Mouse (Mus musculus) heart, embryonic 14.5 days (tissue): ENCODE data around the gene Slc31a2. TPM values are rescaled to one million over a fixed set of nuclear protein-coding genes. Genes with fewer than 3 reads are reported as not detected.

Experiments
- ATAC-seq: fragments of 200-750 bp; cut with Nextera tagmentation; 2 replicates; pipeline ENCODE4 v1.8.0; 2017; ENCODE audit warnings: low read depth, moderate TSS enrichment; ENCODE audit not compliant: insufficient number of reproducible peaks, insufficient read depth, low FRiP score
- H3K27ac ChIP-seq, 2 experiments: fragments of 200-500 bp in 1 of 2; fragments of 300-500 bp in 1 of 2; sonication (generic) in 1 of 2; replicated peaks in 1 of 2; 2 replicates each; pipeline ENCODE4 v1.5.1; 2012 to 2014; ENCODE audit warnings: low read depth in 2 of 2, low read length in 2 of 2, control low read depth in 1 of 2, mild to moderate bottlenecking in 1 of 2, mixed read lengths in 1 of 2; ENCODE audit not compliant: control insufficient read depth in 1 of 2, insufficient read depth in 1 of 2
- H3K27me3 ChIP-seq: fragments of 300-500 bp; sonication (generic); 2 replicates; pipeline ENCODE4 v1.6.1; 2014; ENCODE audit warnings: mild to moderate bottlenecking, low read length, control low read depth; ENCODE audit not compliant: control insufficient read depth, insufficient read depth
- H3K36me3 ChIP-seq: fragments of 300-500 bp; sonication (generic); 2 replicates; pipeline ENCODE4 v1.6.1; 2014; ENCODE audit warnings: mild to moderate bottlenecking, control low read depth, low read length, mixed read lengths; ENCODE audit not compliant: control insufficient read depth, insufficient read depth
- H3K4me1 ChIP-seq, 2 experiments: fragments of 200-500 bp in 1 of 2; fragments of 300-500 bp in 1 of 2; sonication (generic) in 1 of 2; 2 replicates each; pipeline ENCODE4 v1.6.1; 2012 to 2014; ENCODE audit warnings: low read length in 2 of 2, control low read depth in 1 of 2, mixed read lengths in 1 of 2; ENCODE audit not compliant: control insufficient read depth in 2 of 2, insufficient read depth in 2 of 2
- H3K4me2 ChIP-seq: fragments of 300-500 bp; sonication (generic); 2 replicates; pipeline ENCODE4 v1.6.1; 2014; ENCODE audit warnings: mild to moderate bottlenecking, low read length
- H3K4me3 ChIP-seq, 2 experiments: fragments of 200-500 bp in 1 of 2; fragments of 300-500 bp in 1 of 2; sonication (generic) in 1 of 2; 2 replicates each; pipeline ENCODE4 v1.5.1; 2012 to 2014; ENCODE audit warnings: low read length in 2 of 2, mild to moderate bottlenecking in 2 of 2, control low read depth in 1 of 2, low read depth in 1 of 2, moderate library complexity in 1 of 2; ENCODE audit not compliant: control insufficient read depth in 1 of 2, insufficient read depth in 1 of 2
- H3K9ac ChIP-seq: fragments of 300-500 bp; sonication (generic); 2 replicates; pipeline ENCODE4 v1.6.1; 2014; ENCODE audit warnings: mild to moderate bottlenecking, low read length
- H3K9me3 ChIP-seq: fragments of 300-500 bp; sonication (generic); 2 replicates; pipeline ENCODE4 v1.6.1; 2016; ENCODE audit warnings: low read length, control low read depth; ENCODE audit not compliant: control insufficient read depth
- WGBS: fragments of 180-500 bp; shearing (Covaris S2); extraction: QIAGEN DNeasy Blood & Tissue Kit; methylation state at CpG from one replicate; pipeline ENCODE4 v1.1.7; 2014; 5-methylcytosine and 5-hydroxymethylcytosine counted together
- polyA plus RNA-seq: library from polyadenylated mRNA; unstranded; fragments of >200 nt; fragmentation: Nextera tagmentation; extraction: Ambion mirVana; gene quantifications from 2 replicates; pipeline ENCODE4 v1.2.1, GENCODE M21; 2014

Slc31a2 gene
- polyA plus RNA-seq, 1 experiment from 2014 or later = 20.7 TPM

DNA sequence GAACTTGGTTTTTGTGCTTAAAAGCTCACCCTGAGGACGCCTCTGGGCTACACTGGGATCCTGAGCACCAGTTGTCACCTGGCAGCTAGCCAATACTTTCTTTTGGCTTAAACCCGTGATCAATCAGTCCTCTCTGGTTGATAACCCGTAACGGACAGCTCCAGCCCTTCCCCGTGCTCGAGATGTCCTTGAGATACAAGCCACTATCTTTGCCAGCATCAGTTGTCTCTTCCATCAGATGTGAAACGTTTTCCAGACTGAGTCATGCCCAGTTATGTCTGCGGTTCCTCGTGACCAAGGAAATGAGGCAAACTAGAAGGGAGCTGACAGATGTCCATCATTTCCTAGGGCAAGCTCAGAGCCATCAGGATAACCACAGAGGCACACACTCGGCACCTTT lies 4.7 kb downstream of the Slc31a2 start:
- Histone ChIP-seq H3K4me3 (no peak overlapping the region), H3K4me1 (peaks cover 0 to 2% of the 10 kb centered on the region in 2 experiments; a peak in 2 of 4 replicates), H3K4me2 (no peak overlapping the region), H3K27me3 (no peaks in the 10 kb centered on the region), H3K27ac (no peak overlapping the region), H3K9me3 (no peaks in the 10 kb centered on the region), H3K36me3 (no peaks in the 10 kb centered on the region), H3K9ac (no peak overlapping the region)
- ATAC-seq = no peak
- WGBS = 65% methylated on average over 10 of the region's 10 CpGs

DNA sequence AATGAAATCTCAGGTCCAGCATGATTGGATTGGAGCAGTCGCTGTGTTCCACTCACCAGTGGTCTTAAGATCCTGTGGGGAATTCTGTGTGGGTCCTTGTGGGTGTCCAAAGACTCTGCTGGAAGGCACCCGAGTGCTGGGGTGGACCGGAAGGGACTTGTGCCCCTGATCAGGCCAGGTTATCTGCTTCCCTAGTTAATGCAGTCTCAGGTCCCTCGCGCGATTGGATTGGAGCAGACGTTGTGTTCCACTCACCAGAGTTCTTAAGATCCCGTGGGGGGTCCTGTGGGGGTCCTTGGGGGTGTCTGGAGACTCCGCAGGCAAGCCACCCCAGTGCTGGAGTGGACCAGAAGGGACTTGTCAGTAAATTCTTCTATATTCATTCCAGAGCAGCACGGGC lies 10.3 kb downstream of the Slc31a2 start:
- no peak overlapping the region for H3K4me2 ChIP-seq
- WGBS = 84% methylated on average over 10 of the region's 10 CpGs
- no peak overlapping the region for H3K9ac ChIP-seq
- H3K4me3 ChIP-seq = no peak overlapping the region
- ATAC-seq = no peak
- H3K27ac ChIP-seq = no peak overlapping the region
- H3K27me3 ChIP-seq = no peaks in the 10 kb centered on the region
- no peaks in the 10 kb centered on the region for H3K36me3 ChIP-seq
- H3K9me3 ChIP-seq = no peaks in the 10 kb centered on the region
- H3K4me1 ChIP-seq = peaks cover 0 to 4% of the 10 kb centered on the region in 2 experiments; a peak in 2 of 4 replicates

- Histone ChIP-seq H3K27me3 (no peaks in the 10 kb centered on the region), H3K36me3 (no peaks in the 10 kb centered on the region), H3K27ac (no peak overlapping the region), H3K4me2 (no peak overlapping the region), H3K9me3 (no peaks in the 10 kb centered on the region), H3K4me1 (peaks cover 0 to 4% of the 10 kb centered on the region in 2 experiments; a peak in 2 of 4 replicates), H3K4me3 (no peak overlapping the region), H3K9ac (no peak overlapping the region)
- ATAC-seq = no peak
- WGBS = 91% methylated on average over 10 of the region's 10 CpGs
Observed at GRCm38 (mm10) chr4:62273916-62274315, 11.6 kb downstream of the Slc31a2 start.

DNA sequence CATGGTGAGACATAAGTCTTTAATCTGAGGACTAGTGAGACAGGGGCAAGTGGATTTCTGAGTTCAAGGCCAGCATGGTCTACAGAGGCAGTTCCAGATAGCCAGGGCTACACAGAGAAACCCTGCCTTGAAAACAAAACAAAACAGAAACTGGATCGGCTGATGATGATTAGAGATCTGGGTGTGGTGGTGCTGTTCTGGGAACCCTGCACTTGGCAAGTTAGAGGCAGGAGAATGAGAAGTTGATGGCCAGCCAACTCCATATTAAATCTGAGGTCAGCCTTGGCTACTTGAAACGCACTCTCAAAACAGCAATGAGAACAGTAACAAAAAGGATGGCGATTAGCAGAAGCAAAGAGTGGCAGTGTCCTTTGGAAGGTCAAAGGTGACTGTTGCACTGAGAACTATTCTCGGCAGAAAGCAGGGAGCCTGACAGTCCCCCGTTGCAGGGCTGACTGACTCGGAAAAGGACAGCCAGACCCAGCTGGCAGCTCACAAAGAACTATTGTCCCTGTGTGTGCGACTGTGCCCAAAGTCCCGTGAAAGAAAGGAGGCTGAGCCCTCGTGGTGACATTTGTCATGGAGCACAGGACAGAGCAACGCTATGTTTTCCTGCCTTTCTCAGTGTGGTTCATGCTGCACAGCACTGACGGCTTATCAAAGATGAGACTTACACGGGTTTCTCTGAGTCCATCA lies 12.6 kb downstream of the Slc31a2 start:
- 0 out of 2 replicates have a peak overlapping the region, but pooled peaks have one; percentile 13 for H3K4me2 ChIP-seq
- 23% methylated on average over 12 of the region's 12 CpGs for WGBS

DNA sequence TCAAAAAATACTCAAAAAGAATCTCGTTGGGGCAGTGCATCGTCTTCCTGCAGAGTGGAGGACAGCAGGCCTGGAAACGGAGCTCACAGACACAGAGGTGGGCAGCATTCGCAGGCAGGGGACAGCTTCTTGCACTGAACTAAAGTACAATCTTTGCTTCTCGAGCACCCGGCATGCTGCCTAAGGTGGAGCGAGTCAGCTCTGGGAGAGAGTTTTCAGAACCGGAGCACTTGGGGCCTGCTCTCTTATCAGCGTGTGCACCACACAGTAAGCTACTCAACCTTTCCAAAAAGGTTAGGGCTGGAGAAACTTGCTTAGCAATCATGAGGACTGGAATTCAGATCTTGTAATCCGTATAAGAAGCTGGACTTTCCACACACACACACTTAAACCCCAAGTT lies 14.3 kb downstream of the Slc31a2 start:
- Histone ChIP-seq H3K9me3 (no peaks in the 10 kb centered on the region), H3K4me2 (no peak overlapping the region), H3K27me3 (no peaks in the 10 kb centered on the region), H3K9ac (no peak overlapping the region), H3K4me1 (peaks cover 0 to 4% of the 10 kb centered on the region in 2 experiments; a peak in 2 of 4 replicates), H3K4me3 (no peak overlapping the region), H3K36me3 (no peaks in the 10 kb centered on the region), H3K27ac (no peak overlapping the region)
- WGBS = 58% methylated on average over 10 of the region's 10 CpGs
- no peak for ATAC-seq

More for the DNA sequence above, 12.6 kb downstream of the Slc31a2 start:
- Histone ChIP-seq H3K27me3 (no peaks in the 10 kb centered on the region), H3K36me3 (no peaks in the 10 kb centered on the region), H3K4me3 (no peak overlapping the region), H3K9me3 (no peaks in the 10 kb centered on the region), H3K4me1 (peaks cover 0 to 4% of the 10 kb centered on the region in 2 experiments; a peak in 2 of 4 replicates), H3K27ac (no peak overlapping the region), H3K9ac (no peak overlapping the region)
- ATAC-seq = no peak

DNA sequence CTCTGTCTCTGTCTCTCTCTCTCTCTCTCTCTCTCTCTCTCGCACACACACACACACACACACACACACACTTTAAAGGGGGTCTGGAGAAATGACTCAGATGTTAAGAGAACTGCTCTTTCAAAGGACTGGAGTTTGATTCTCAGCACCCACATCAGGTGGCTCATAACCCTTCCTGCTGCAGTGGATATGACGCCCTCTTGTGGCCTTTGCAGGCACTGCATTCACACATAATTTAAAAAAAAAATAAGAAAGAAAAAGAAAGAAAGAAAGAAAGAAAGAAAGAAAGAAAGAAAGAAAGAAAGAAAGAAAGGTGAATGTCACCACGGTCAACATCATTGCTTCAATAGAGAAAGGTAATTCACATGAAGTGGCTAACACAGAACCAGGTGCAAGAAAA lies 14.9 kb downstream of the Slc31a2 start:
- no peaks in the 10 kb centered on the region for H3K36me3 ChIP-seq
- no peaks in the 10 kb centered on the region for H3K27me3 ChIP-seq
- no peaks in the 10 kb centered on the region for H3K9me3 ChIP-seq
- no peak for ATAC-seq
- no peak overlapping the region for H3K4me2 ChIP-seq
- WGBS = 60% methylated on average over 3 of the region's 3 CpGs
- peaks cover 0 to 4% of the 10 kb centered on the region in 2 experiments; a peak in 2 of 4 replicates for H3K4me1 ChIP-seq
- no peak overlapping the region for H3K4me3 ChIP-seq
- H3K9ac ChIP-seq = no peak overlapping the region
- H3K27ac ChIP-seq = no peak overlapping the region

DNA sequence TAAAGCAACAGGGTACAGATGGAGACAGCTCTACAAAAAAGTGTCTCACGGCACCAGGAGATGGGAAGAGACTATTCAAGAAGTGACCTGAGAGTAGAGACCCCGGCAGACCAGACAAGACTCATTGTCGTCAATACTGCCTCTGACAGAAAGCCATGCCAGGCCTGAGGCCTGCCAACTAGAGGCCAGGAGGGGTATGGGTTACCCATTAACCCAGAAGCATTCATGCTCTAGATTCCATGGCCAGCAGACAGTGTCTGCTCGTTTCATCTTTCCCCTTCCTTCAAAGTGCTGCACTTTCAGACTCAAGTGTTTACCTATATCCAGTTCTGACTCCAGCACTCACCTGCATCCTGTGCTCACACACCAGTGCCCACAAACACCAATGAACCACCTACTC lies 15.7 kb downstream of the Slc31a2 start:
- 77% methylated on average over 4 of the region's 4 CpGs for WGBS
- ATAC-seq = no peak
- no peak overlapping the region for H3K9ac ChIP-seq
- H3K27ac ChIP-seq = no peak overlapping the region
- no peaks in the 10 kb centered on the region for H3K27me3 ChIP-seq
- peaks cover 0 to 4% of the 10 kb centered on the region in 2 experiments; a peak in 2 of 4 replicates for H3K4me1 ChIP-seq
- no peaks in the 10 kb centered on the region for H3K9me3 ChIP-seq
- H3K4me2 ChIP-seq = no peak overlapping the region
- H3K36me3 ChIP-seq = no peaks in the 10 kb centered on the region
- H3K4me3 ChIP-seq = no peak overlapping the region

- 34% methylated on average over 5 of the region's 5 CpGs for WGBS
- no peak overlapping the region for H3K4me3 ChIP-seq
- no peaks in the 10 kb centered on the region for H3K27me3 ChIP-seq
- no peak for ATAC-seq
- no peak overlapping the region for H3K9ac ChIP-seq
- H3K4me1 ChIP-seq = no peaks in the 10 kb centered on the region; a peak in 2 of 4 replicates
- no peaks in the 10 kb centered on the region for H3K9me3 ChIP-seq
- no peak overlapping the region for H3K4me2 ChIP-seq
- no peak overlapping the region for H3K27ac ChIP-seq
- no peaks in the 10 kb centered on the region for H3K36me3 ChIP-seq
Observed at GRCm38 (mm10) chr4:62281319-62281718, 19.0 kb downstream of the Slc31a2 start.
